Mouse (Mus musculus) heart, adult 2 months (tissue): Measurements from ENCODE around the gene Togaram1.

Experiments used
- CTCF ChIP-seq: fragments of 200-600 bp; IDR thresholded peaks from 2 replicates; pipeline ENCODE4 v1.8.1; 2022; ENCODE audit warnings: antibody characterized with exemption, mild to moderate bottlenecking, moderate library complexity
- EP300 ChIP-seq: fragments of 200-500 bp; IDR thresholded peaks from 2 replicates; pipeline ENCODE4 v1.6.1; 2011; ENCODE audit warnings: low read depth, low read length, control low read depth; ENCODE audit not compliant: insufficient read depth
- POLR2A ChIP-seq: fragments of 200-500 bp; IDR thresholded peaks from 2 replicates; pipeline ENCODE4 v1.6.1; 2011; ENCODE audit warnings: mild to moderate bottlenecking, low read depth, low read length, control low read depth; ENCODE audit not compliant: insufficient read depth

GRCm38 (mm10) chr12:64966101-64966631, 562 bp downstream of the Togaram1 start:
- TF ChIP-seq EP300: no peak
- TF ChIP-seq CTCF: no peak
- TF ChIP-seq POLR2A: no peak
